Mouse (Mus musculus) lung, postnatal 0 days (tissue): ENCODE results near the gene Pdgfra.

Experiments used
- CTCF ChIP-seq: IDR thresholded peaks from 2 replicates; pipeline ENCODE4 v1.5.1; 2016; ENCODE audit warnings: antibody characterized with exemption, mild to moderate bottlenecking
- EP300 ChIP-seq: IDR thresholded peaks from 2 replicates; pipeline ENCODE4 v1.6.1; 2016; ENCODE audit warnings: antibody characterized with exemption, mild to moderate bottlenecking, control low read depth

DNA sequence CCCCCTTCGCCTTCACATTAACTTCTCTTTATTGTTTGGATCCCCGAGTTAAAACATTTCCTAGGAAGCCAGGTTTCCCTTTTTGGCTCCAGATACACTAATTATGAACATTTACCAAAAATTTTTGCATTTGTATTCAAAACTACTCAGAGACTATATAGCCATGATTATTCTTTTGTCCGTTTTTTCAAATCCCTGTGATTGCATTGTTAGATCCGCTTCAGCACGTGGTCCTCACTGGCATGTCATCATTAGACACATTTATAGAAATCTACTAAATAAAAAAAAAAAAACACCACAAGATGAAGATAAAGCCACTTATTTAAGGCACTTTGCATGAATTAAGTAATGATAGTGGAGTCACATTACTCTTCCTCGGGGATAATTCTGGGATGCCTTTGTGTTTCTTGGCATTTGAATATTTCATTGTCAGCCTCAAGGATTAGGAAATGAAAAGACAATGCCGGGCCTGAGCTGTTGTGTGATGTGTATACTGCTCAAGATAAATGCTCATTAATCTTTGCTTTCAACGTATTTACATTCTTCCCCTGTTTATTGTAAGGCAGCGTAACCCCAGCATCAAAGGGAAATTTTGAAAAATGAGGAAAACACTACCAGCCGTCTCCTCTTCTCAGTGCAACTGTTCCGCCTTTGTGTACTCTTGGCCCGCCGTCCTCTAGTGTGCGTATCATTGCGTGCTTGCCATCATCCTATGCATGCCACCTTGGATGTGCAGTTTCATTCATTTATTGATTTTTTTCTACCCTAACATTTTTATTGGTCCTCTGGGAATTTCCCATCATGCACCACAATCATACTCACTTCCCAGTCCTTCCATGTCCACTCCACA lies 87.1 kb downstream of the Pdgfra start:
- TF ChIP-seq CTCF (no peak), EP300 (peak; percentile 75)
